Mouse (Mus musculus) ZHBTc4 (cell line): ENCODE results near the gene St7.
A peak's percentile ranks its signal among the peaks of the same experiment; 100 is the strongest.

Experiments used
- DNase-seq: peaks from one replicate; pipeline ENCODE4 v3.0.0-alpha.2; 2011; ENCODE audit warnings: low read depth, low spot score

The St7 gene

GRCm38 (mm10) chr6:17816865-17817435 is 124.2 kb downstream of the St7 start:
- DNase-seq: no peak

GRCm38 (mm10) chr6:17823614-17824013 is 130.9 kb downstream of the St7 start:
- DNase-seq: no peak

- DNase-seq: no peak
Observed at GRCm38 (mm10) chr6:17824735-17825134, 132.0 kb downstream of the St7 start.

GRCm38 (mm10) chr6:17828382-17828781 is 135.6 kb downstream of the St7 start:
- no peak for DNase-seq

GRCm38 (mm10) chr6:17829981-17830380 is 137.2 kb downstream of the St7 start:
- no peak for DNase-seq

- DNase-seq: peak; percentile 65
Observed at GRCm38 (mm10) chr6:17834493-17834892, 141.8 kb downstream of the St7 start.

- no peak for DNase-seq
Observed at GRCm38 (mm10) chr6:17835693-17836092, 143.0 kb downstream of the St7 start.

- peak; percentile 26 for DNase-seq
Observed at GRCm38 (mm10) chr6:17837676-17838075, 144.9 kb downstream of the St7 start.

- DNase-seq: peak; percentile 87
Observed at GRCm38 (mm10) chr6:17840431-17840830, 147.7 kb downstream of the St7 start.

- peak; percentile 51 for DNase-seq
Observed at GRCm38 (mm10) chr6:17842759-17843158, 150.0 kb downstream of the St7 start.

GRCm38 (mm10) chr6:17851316-17851715 is 158.6 kb downstream of the St7 start:
- no peak for DNase-seq

GRCm38 (mm10) chr6:17853587-17854274 is 161.0 kb downstream of the St7 start:
- DNase-seq: no peak

GRCm38 (mm10) chr6:17855616-17856015 is 162.9 kb downstream of the St7 start:
- no peak for DNase-seq

GRCm38 (mm10) chr6:17859564-17859963 is 166.8 kb downstream of the St7 start:
- DNase-seq: no peak

GRCm38 (mm10) chr6:17860463-17860862 is 167.7 kb downstream of the St7 start:
- DNase-seq: no peak

GRCm38 (mm10) chr6:17867796-17868195 is 175.1 kb downstream of the St7 start:
- no peak for DNase-seq

GRCm38 (mm10) chr6:17871831-17872372 is 179.2 kb downstream of the St7 start:
- DNase-seq: no peak

- no peak for DNase-seq
Observed at GRCm38 (mm10) chr6:17875606-17876005, 182.9 kb downstream of the St7 start.

GRCm38 (mm10) chr6:17876023-17876613 is 183.4 kb downstream of the St7 start:
- DNase-seq: no peak

GRCm38 (mm10) chr6:17876670-17877179 is 184.0 kb downstream of the St7 start:
- no peak for DNase-seq

GRCm38 (mm10) chr6:17882943-17883342 is 190.2 kb downstream of the St7 start:
- DNase-seq: no peak

- DNase-seq: no peak
Observed at GRCm38 (mm10) chr6:17887765-17888164, 195.0 kb downstream of the St7 start.

- no peak for DNase-seq
Observed at GRCm38 (mm10) chr6:17895562-17895961, 202.8 kb downstream of the St7 start.
